Mouse (Mus musculus) frontal cortex, postnatal 14 days (tissue): ENCODE data around the gene Il11ra1.
A peak's percentile ranks its signal among the peaks of the same experiment; 100 is the strongest.
"Not testable (repeated sequence)": the region's sequence is repeated elsewhere in the genome, so short reads cannot be mapped to it uniquely, and the experiment has no call there.

Experiments used
- DNase-seq, 2 experiments: peaks; one replicate each; pipeline ENCODE4 v3.0.0; 2022; ENCODE audit warnings: low spot score in 2 of 2

The Il11ra1 gene

GRCm38 (mm10) chr4:41754797-41755337 lies 55.1 kb downstream of the Il11ra1 start, which contains the start of gene Galt:
TSS of gene Galt (plus strand) at chr4:41755228.
- DNase-seq: no peak

GRCm38 (mm10) chr4:41755338-41756305 lies 55.8 kb downstream of the Il11ra1 start, which contains the start of gene Sigmar1:
TSS of gene Sigmar1 (minus strand) at chr4:41756157.
- peak; percentile 75 to 76 for DNase-seq

GRCm38 (mm10) chr4:41756440-41756839 lies 56.7 kb downstream of the Il11ra1 start:
- no peak for DNase-seq

GRCm38 (mm10) chr4:41757321-41757720 lies 57.5 kb downstream of the Il11ra1 start:
- DNase-seq: no peak

- DNase-seq: no peak
Observed at GRCm38 (mm10) chr4:41758021-41758420, 58.2 kb downstream of the Il11ra1 start.

- no peak for DNase-seq
Observed at GRCm38 (mm10) chr4:41758701-41759100, 58.9 kb downstream of the Il11ra1 start.

- DNase-seq: no peak
Observed at GRCm38 (mm10) chr4:41759206-41759605, 59.4 kb downstream of the Il11ra1 start.

GRCm38 (mm10) chr4:41759656-41760287 lies 60.0 kb downstream of the Il11ra1 start:
- no peak for DNase-seq

- DNase-seq: peak; percentile 56 to 72
Observed at GRCm38 (mm10) chr4:41760288-41760721, 60.5 kb downstream of the Il11ra1 start.

- DNase-seq: no peak
Observed at GRCm38 (mm10) chr4:41760911-41761310, 61.1 kb downstream of the Il11ra1 start.

GRCm38 (mm10) chr4:41761680-41762079 lies 61.9 kb downstream of the Il11ra1 start:
- DNase-seq: no peak

- no peak for DNase-seq
Observed at GRCm38 (mm10) chr4:41762099-41762687, 62.4 kb downstream of the Il11ra1 start.

- DNase-seq: not testable (repeated sequence)
Observed at GRCm38 (mm10) chr4:41762688-41763114, 62.9 kb downstream of the Il11ra1 start.

- DNase-seq: not testable (repeated sequence)
Observed at GRCm38 (mm10) chr4:41763176-41763575, 63.4 kb downstream of the Il11ra1 start.

- not testable (repeated sequence) for DNase-seq
Observed at GRCm38 (mm10) chr4:41767301-41767700, 67.5 kb downstream of the Il11ra1 start.

- not testable (repeated sequence) for DNase-seq
Observed at GRCm38 (mm10) chr4:41772946-41773345, 73.2 kb downstream of the Il11ra1 start.

GRCm38 (mm10) chr4:41773502-41773901 lies 73.7 kb downstream of the Il11ra1 start:
- DNase-seq: not testable (repeated sequence)

- DNase-seq: peak; percentile 68 to 72
Observed at GRCm38 (mm10) chr4:41774002-41774401, 74.2 kb downstream of the Il11ra1 start, which contains the start of gene Ccl27a. TSS of gene Ccl27a (minus strand) at chr4:41774247.

GRCm38 (mm10) chr4:41774506-41774905 lies 74.7 kb downstream of the Il11ra1 start:
- DNase-seq: not testable (repeated sequence)

GRCm38 (mm10) chr4:41775840-41776239 lies 76.1 kb downstream of the Il11ra1 start:
- not testable (repeated sequence) for DNase-seq

- DNase-seq: not testable (repeated sequence)
Observed at GRCm38 (mm10) chr4:41781271-41781670, 81.5 kb downstream of the Il11ra1 start.
